Mouse (Mus musculus): ENCODE results near the gene Myo9a.

DNA sequence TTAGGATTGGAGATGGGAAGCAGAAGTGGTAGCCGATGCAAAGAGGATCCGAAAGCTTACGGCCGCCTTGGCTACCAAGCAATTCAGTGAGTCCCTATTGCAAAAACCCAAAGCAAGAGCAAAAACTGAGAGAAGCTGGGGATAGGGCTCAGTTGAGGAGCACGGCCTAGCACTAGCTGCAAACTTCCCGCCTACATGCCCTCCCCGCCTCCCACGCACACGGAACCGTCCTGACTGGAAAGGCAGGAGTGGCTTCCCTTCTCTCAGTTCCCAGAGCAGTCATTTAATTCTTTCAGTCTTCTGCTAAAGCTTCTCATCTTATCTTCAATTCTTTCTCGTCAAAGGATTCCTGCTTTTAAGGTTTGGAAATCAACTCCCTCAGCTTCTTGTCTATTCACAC lies 1.7 kb upstream of the Myo9a start:
- TF ChIP-seq CTCF (conservative IDR thresholded peaks at IDR 0.05; ENCODE audit: low read length) (no peak), NANOG (IDR thresholded peaks at IDR 0.05; ENCODE audit: borderline replicate concordance, low read length) (no peak)

Data from E14TG2a.4 (cell line).